Mouse (Mus musculus): ENCODE results near the gene Rplp2. TPM values are rescaled to one million over a fixed set of nuclear protein-coding genes. Genes with fewer than 3 reads are reported as not detected.

The Rplp2 gene
- 8.8 TPM for polyA plus RNA-seq (2014; fragmentation: Illumina TruSeq; extraction: RNeasy Lipid Tissue Mini Kit (QIAGEN cat#74804); ENCODE audit: low replicate concordance)

DNA sequence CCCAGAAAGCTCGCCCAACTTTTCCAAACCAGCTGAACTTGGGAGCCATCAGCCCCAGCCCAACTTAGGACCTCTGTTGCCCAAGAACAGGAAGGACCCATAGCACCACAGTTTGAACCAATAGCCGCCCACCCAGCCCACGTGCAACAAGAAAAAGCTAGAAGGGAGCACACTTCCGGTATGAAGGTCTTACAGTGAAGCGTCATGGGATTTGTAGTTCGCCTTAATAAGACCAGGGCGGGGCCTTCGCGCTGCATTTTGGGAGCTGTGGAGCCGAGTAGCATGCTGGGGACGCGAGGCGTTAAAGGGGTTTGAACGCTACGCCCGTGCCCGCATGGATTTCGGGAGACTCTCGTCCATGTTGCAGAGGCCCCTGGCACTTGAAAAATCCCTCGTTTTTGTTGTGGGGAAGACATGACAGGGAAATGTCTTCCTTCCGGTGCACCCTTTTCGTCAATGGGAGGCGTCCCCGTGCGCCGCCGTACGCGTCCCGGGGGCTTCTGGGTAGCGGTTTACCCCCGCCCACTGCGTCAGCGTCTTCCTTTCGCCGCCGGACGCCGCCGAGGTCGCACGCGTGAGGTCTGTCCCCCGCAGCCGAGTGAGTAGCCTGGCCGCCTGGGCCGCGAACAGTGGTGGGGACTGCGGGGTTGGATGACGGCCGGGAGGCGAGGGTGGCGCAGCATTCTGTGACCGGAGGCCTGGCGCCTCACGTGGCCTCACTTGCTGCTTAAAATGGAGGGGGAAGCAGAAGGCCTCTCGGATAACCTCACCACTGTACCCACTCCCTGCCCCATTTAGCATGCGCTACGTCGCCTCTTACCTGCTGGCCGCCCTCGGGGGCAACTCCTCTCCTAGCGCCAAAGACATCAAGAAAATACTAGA, at the start of gene Rplp2:
Rplp2 (plus strand) TSS at position 261 of the 882 bp plus-strand sequence.

DNA sequence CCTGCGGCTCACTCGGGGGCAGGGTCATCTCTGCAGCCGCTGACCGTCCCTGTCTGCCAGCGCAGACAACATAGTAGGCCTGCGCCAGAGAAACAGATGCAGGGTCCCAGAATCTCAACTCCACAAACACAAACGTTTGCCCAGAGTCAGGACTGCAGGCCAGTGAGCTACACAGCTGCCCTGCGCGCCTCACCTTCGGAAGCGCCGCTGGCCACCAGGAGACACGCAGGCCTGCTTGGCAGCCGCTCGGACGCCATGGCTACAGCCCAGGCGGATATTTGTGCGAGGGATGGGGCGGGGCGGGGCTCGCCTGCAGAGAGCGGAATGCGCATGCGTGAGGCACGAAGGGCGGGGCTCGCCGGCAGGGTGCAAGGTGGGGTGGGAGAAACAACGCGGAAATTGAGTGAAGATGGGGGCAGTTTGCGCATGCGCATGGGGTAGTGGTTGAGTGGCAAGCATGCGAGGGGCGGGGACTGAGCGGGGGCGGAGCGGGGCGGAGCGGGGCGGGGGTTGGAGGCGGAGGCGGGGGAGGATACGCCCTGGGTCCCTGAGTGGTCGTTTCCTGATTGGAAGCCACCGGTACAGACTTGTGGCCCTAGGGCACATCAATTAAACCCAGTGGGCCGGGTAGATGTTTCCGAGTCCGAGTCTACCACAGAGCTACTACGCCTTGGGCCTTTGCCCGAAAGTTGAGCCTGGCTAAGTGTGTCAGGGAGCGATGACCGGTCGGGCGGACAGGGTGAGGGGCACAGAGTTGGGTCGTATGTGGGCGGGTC, 33.2 kb upstream of the Rplp2 start, which contains the start of gene Gatd1:
Gatd1 (minus strand) TSS at position 328 of the 776 bp plus-strand sequence.

DNA sequence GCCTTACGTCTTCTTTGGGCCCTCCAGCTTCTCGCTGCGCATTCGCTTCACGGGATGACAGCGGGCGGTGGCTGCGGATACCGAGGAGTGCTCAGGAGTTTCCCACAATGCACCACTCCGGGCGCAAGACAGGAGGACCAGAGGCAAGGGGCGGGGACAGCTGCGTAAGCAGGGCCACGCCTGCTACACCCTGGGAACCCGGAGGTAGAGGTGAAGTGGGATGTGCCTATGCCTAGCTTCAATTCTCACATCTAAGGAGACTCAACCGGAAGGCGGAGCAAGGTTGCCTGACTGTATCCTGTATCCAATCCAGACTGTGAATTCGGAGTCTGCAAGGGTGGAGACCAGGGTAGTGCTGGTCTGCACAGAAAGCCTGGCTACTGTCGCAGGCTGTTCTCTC, 17.9 kb upstream of the Rplp2 start, which contains the start of gene Cend1:
Cend1 (minus strand) TSS at position 182 of the 400 bp plus-strand sequence.

DNA sequence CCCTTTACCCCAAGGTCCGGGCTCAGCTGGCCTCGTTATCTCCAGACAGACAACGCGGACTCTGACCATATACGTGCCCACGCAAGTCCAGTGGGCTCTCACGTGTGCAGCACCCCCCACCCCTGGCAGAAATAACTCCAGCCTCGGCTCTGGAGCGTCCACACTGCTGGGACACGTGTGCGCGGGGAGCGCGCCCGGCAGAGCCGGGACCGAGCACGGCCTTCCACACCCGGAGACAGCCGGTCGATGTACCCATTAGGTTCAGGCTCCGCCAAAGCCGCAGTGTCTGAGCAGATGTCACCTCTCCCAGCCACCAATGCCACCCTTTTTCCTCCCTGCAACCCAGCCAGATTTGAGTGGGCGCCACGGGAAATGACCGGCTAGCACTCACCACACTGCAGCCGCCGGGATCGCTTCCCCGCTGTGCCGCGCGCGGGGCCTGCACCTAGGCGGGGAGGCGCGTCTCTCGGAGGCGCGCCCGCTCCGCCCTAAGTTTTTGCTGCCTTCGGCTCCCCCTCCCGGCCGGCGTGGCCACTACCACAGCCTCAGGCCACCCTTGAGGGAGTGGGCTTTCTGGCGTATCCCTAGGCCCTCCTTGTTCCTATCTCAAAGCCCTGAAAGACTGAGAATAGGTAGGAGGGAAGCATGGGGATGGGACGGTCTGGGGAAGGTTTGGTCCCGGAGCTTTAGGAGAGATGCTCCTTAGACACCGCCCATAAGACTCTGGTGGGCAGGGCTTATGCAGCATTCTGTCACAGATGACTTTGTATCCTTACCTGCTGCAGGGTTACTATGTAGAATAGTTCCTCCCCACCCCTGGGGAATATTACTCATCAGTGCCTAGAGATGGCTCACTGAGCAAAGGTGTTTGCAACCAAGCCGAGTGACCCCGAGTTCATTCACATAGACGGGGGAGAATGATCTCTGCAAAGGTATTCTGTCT, 9.7 kb upstream of the Rplp2 start, which contains the start of gene Slc25a22:
Slc25a22 (minus strand) TSS at position 715 of the 943 bp plus-strand sequence.

DNA sequence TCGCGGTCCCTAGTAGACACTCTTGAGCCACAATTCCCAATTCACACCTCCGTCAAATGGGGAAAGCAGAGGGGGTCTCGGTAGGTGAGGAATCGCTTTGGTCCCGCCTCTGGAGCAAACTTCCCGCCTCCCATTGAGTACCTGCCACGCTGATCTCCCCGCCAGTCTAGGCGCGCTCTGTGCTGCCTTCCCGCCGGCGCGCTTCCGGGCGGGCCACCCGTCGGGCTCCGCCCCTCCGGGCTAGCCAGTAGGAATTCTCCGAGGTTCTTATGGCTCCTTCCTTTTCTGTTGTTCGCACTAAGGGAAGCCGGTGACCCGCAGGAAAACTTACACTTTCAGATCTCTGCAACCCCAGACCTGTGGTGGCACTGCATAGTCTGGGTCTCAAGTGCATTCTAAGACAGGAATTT, 3.3 kb upstream of the Rplp2 start, which contains the start of gene Pidd1:
Pidd1 (minus strand) TSS at position 198 of the 410 bp plus-strand sequence.

DNA sequence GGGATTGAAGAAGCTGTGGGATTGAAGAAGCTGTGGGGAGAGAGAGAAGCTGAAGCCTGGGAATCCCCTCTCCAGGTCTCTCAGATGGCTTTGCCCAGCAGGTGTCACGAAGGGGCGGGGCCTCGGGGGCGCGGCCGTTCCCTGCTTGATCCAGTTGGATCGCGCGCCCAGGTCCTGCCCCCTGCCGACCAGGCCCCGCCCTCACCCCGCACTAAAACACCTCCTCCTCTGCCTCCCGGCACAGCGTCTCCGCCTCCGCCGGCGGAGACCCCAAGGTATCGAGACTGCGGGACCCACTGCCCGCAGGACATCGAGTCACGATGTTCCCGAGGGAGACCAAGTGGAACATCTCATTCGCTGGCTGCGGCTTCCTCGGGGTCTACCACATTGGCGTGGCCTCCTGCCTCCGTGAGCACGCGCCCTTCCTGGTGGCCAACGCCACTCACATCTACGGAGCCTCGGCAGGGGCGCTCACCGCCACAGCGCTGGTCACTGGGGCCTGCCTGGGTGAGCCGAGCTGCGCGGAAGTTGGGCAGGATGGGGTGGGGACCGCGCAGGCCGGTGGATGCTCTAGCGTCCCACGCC, 7.9 kb downstream of the Rplp2 start, which contains the start of gene Pnpla2:
Pnpla2 (plus strand) TSS at position 232 of the 585 bp plus-strand sequence.

DNA sequence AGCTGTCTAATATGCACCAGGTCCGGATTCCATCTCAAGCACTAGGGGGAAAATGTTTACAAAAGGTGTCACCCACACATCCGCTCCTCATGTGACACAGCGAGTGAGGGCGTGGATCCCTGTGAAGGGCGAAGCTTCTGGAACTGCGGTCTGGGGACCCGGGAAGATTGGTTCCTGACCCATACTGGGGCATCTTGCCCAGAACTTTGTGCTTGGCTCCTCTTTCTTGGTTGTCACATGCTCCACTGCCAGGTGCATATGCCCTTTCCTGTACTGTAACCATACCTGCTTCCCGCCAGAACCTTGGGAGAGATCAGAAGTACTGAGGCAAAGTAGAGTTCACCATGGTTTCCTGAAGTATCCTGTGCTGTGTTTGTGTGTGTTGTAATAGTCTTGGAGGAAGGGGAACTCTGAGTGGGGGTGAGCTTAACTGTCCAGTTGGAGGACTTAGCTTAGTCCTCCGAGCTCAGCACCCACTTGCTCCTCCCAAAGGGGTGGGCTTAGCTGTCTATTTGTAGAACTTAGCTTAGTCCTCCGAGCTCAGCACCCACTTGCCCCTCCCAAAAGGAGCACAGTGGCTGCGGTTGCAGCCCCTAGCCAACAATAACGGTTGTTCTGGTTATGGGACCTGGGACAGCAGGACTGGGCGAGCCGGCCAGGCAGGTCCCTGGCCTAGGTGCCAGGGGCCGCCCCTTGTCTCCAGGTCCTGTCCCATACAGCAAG, 13.4 kb downstream of the Rplp2 start, which contains the start of gene Cracr2b:
Cracr2b (plus strand) TSS at position 704 of the 723 bp plus-strand sequence.

DNA sequence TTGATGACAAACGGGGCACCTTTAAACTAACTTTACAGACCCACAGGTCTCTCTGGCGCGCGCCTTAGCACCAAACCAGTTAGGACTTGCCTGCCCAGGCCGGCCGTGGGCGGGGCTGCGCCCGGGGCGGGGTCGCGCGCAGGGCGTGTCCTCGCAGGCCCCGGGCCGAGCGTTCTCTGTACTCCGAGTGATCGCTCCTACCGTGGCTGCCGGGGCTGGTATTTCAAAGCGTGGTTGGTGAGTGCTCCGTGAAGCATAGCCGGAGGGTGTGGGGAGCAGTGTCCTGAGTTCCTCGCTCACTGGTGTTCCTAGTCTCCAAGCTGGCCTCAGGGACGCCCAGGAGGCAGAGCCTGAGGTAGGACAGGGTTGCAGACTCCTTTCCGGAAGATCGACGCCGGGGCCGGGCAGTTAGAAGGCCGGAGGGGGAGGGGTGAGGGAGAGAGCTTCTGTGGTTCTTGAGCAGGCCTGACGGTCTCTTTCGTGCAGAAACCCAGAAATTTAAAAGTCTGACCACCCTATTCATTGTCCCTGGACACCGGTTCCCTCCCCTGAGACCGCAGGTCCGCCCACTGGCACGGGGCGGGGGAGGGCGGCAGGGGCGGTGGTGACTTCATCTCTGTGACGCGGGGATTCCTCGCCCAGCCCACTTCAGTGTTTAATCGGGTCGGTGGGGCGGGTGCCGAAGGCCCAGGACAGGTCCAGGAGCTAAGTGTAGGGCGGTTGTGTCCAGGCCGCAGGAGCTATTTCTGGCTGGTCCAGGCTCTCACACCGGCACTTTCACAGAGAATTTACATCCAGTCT, 20.3 kb downstream of the Rplp2 start, which contains the start of gene Cd151:
Cd151 (plus strand) TSS at position 163 of the 801 bp plus-strand sequence.

DNA sequence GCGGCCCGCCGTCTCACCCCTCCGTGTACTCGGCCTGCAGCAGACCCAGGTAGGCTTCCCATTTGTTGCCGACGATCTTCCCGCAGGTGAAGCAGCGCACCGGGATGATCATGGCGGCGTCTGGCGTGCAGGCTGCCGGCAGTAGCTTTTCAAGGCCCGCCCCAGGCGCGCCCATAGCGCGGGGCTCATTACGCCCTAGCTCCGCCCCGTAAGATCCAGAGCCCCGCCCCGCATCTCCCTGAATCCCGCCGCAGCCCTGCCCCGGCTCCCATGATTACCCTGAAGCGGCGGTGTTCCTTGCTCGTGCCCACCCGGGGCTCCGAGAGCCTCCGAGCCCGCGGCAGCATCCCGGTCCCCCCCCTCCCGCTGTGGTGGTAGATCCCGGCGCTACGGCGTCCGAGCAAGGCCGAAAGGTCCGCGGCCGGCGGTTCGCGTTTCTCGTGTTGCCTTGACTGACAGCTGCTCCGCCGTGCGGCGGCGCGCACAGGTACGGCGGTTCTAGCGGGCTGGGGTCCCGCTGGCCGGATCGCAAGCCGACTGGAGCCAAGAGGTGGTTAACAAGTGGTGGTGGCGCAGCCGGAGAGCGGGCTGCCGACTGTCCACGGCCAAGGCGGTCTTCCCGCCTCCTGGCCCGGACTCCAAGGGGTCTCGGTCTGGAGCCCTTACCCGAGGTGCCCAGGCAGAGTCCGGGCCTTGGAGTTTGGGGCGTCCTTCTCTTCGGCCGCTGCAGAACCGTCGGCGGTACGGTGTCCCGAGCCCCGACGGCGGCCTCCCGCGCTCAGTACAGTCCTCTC, 28.0 kb downstream of the Rplp2 start, which contains the start of the genes Polr2l and Tspan4:
Polr2l (minus strand) TSS at position 122 of the 794 bp plus-strand sequence.
Tspan4 (plus strand) TSS at position 230 of the 794 bp plus-strand sequence.

Other genes with a start within 250 kb of the Rplp2 start
- 0.59 TPM for gene Lmntd2, start 233.3 kb upstream of the Rplp2 start, polyA plus RNA-seq (2014; fragmentation: Illumina TruSeq; extraction: RNeasy Lipid Tissue Mini Kit (QIAGEN cat#74804); ENCODE audit: low replicate concordance)
- 8.4 TPM for gene Rassf7, start 231.5 kb upstream of the Rplp2 start, polyA plus RNA-seq (2014; fragmentation: Illumina TruSeq; extraction: RNeasy Lipid Tissue Mini Kit (QIAGEN cat#74804); ENCODE audit: low replicate concordance)
- gene Phrf1, start 218.6 kb upstream of the Rplp2 start, polyA plus RNA-seq (2014; fragmentation: Illumina TruSeq; extraction: RNeasy Lipid Tissue Mini Kit (QIAGEN cat#74804); ENCODE audit: low replicate concordance), result 8.6 TPM
- 97.9 TPM for gene Irf7, start 180.9 kb upstream of the Rplp2 start, polyA plus RNA-seq (2014; fragmentation: Illumina TruSeq; extraction: RNeasy Lipid Tissue Mini Kit (QIAGEN cat#74804); ENCODE audit: low replicate concordance)
- gene Cdhr5, start 170.6 kb upstream of the Rplp2 start, polyA plus RNA-seq (2014; fragmentation: Illumina TruSeq; extraction: RNeasy Lipid Tissue Mini Kit (QIAGEN cat#74804); ENCODE audit: low replicate concordance), result 150 TPM
- 1.2 TPM for gene Sct, start 168.2 kb upstream of the Rplp2 start, polyA plus RNA-seq (2014; fragmentation: Illumina TruSeq; extraction: RNeasy Lipid Tissue Mini Kit (QIAGEN cat#74804); ENCODE audit: low replicate concordance)
- gene Drd4, start 155.4 kb upstream of the Rplp2 start, polyA plus RNA-seq (2014; fragmentation: Illumina TruSeq; extraction: RNeasy Lipid Tissue Mini Kit (QIAGEN cat#74804); ENCODE audit: low replicate concordance), result not detected
- gene Deaf1, start 119.7 kb upstream of the Rplp2 start, polyA plus RNA-seq (2014; fragmentation: Illumina TruSeq; extraction: RNeasy Lipid Tissue Mini Kit (QIAGEN cat#74804); ENCODE audit: low replicate concordance), result 0.85 TPM
- gene Tmem80, start 119.6 kb upstream of the Rplp2 start, polyA plus RNA-seq (2014; fragmentation: Illumina TruSeq; extraction: RNeasy Lipid Tissue Mini Kit (QIAGEN cat#74804); ENCODE audit: low replicate concordance), result 16.0 TPM
- 11.5 TPM for gene Eps8l2, start 108.5 kb upstream of the Rplp2 start, polyA plus RNA-seq (2014; fragmentation: Illumina TruSeq; extraction: RNeasy Lipid Tissue Mini Kit (QIAGEN cat#74804); ENCODE audit: low replicate concordance)
- 17.9 TPM for gene Taldo1, start 55.2 kb upstream of the Rplp2 start, polyA plus RNA-seq (2014; fragmentation: Illumina TruSeq; extraction: RNeasy Lipid Tissue Mini Kit (QIAGEN cat#74804); ENCODE audit: low replicate concordance)
- gene Gatd1, start 33.2 kb upstream of the Rplp2 start, polyA plus RNA-seq (2014; fragmentation: Illumina TruSeq; extraction: RNeasy Lipid Tissue Mini Kit (QIAGEN cat#74804); ENCODE audit: low replicate concordance), result 3.3 TPM
- not detected for gene Cend1, start 17.9 kb upstream of the Rplp2 start, polyA plus RNA-seq (2014; fragmentation: Illumina TruSeq; extraction: RNeasy Lipid Tissue Mini Kit (QIAGEN cat#74804); ENCODE audit: low replicate concordance)
- 3.3 TPM for gene Slc25a22, start 9.5 kb upstream of the Rplp2 start, polyA plus RNA-seq (2014; fragmentation: Illumina TruSeq; extraction: RNeasy Lipid Tissue Mini Kit (QIAGEN cat#74804); ENCODE audit: low replicate concordance)
- gene Pidd1, start 3.3 kb upstream of the Rplp2 start, polyA plus RNA-seq (2014; fragmentation: Illumina TruSeq; extraction: RNeasy Lipid Tissue Mini Kit (QIAGEN cat#74804); ENCODE audit: low replicate concordance), result 0.19 TPM
- 2.3 TPM for gene Pnpla2, start 7.8 kb downstream of the Rplp2 start, polyA plus RNA-seq (2014; fragmentation: Illumina TruSeq; extraction: RNeasy Lipid Tissue Mini Kit (QIAGEN cat#74804); ENCODE audit: low replicate concordance)
- gene Cracr2b, start 13.7 kb downstream of the Rplp2 start, polyA plus RNA-seq (2014; fragmentation: Illumina TruSeq; extraction: RNeasy Lipid Tissue Mini Kit (QIAGEN cat#74804); ENCODE audit: low replicate concordance), result not detected
- 22.0 TPM for gene Cd151, start 20.0 kb downstream of the Rplp2 start, polyA plus RNA-seq (2014; fragmentation: Illumina TruSeq; extraction: RNeasy Lipid Tissue Mini Kit (QIAGEN cat#74804); ENCODE audit: low replicate concordance)
- gene Polr2l, start 27.8 kb downstream of the Rplp2 start, polyA plus RNA-seq (2014; fragmentation: Illumina TruSeq; extraction: RNeasy Lipid Tissue Mini Kit (QIAGEN cat#74804); ENCODE audit: low replicate concordance), result 0.78 TPM
- gene Tspan4, start 27.9 kb downstream of the Rplp2 start, polyA plus RNA-seq (2014; fragmentation: Illumina TruSeq; extraction: RNeasy Lipid Tissue Mini Kit (QIAGEN cat#74804); ENCODE audit: low replicate concordance), result not detected
- 2.9 TPM for gene Chid1, start 92.5 kb downstream of the Rplp2 start, polyA plus RNA-seq (2014; fragmentation: Illumina TruSeq; extraction: RNeasy Lipid Tissue Mini Kit (QIAGEN cat#74804); ENCODE audit: low replicate concordance)
- 96.9 TPM for gene Ap2a2, start 114.8 kb downstream of the Rplp2 start, polyA plus RNA-seq (2014; fragmentation: Illumina TruSeq; extraction: RNeasy Lipid Tissue Mini Kit (QIAGEN cat#74804); ENCODE audit: low replicate concordance)
- not detected for gene Muc6, start 207.9 kb downstream of the Rplp2 start, polyA plus RNA-seq (2014; fragmentation: Illumina TruSeq; extraction: RNeasy Lipid Tissue Mini Kit (QIAGEN cat#74804); ENCODE audit: low replicate concordance)
- gene Muc2, start 243.0 kb downstream of the Rplp2 start, polyA plus RNA-seq (2014; fragmentation: Illumina TruSeq; extraction: RNeasy Lipid Tissue Mini Kit (QIAGEN cat#74804); ENCODE audit: low replicate concordance), result 507 TPM